Mouse (Mus musculus) midbrain, embryonic 16.5 days (tissue): Measurements from ENCODE around the gene Erf. TPM values are rescaled to one million over a fixed set of nuclear protein-coding genes. Genes with fewer than 3 reads are reported as not detected.

Source experiments
- ATAC-seq: fragments of 200-750 bp; cut with Nextera tagmentation; 2 replicates; pipeline ENCODE4 v1.8.0; 2017; ENCODE audit warnings: moderate TSS enrichment
- H3K27ac ChIP-seq: fragments of 300-500 bp; sonication (generic); 2 replicates; pipeline ENCODE4 v1.5.1; 2014; ENCODE audit warnings: mild to moderate bottlenecking, low read length, mixed read lengths
- H3K27me3 ChIP-seq: fragments of 300-500 bp; sonication (generic); 2 replicates; pipeline ENCODE4 v1.6.1; 2014; ENCODE audit warnings: low read depth, low read length, mixed read lengths; ENCODE audit not compliant: control insufficient read depth, insufficient read depth
- H3K36me3 ChIP-seq: fragments of 300-500 bp; sonication (generic); 2 replicates; pipeline ENCODE4 v1.6.1; 2014; ENCODE audit warnings: mild to moderate bottlenecking, low read length, moderate library complexity, mixed read lengths; ENCODE audit not compliant: control insufficient read depth, insufficient read depth
- H3K4me1 ChIP-seq: fragments of 300-500 bp; sonication (generic); 2 replicates; pipeline ENCODE4 v1.6.1; 2014; ENCODE audit warnings: mild to moderate bottlenecking, low read length, mixed read lengths; ENCODE audit not compliant: control insufficient read depth, insufficient read depth
- H3K4me2 ChIP-seq: fragments of 300-500 bp; sonication (generic); 2 replicates; pipeline ENCODE4 v1.6.1; 2014; ENCODE audit warnings: mild to moderate bottlenecking, low read length, mixed read lengths
- H3K4me3 ChIP-seq: fragments of 300-500 bp; sonication (generic); 2 replicates; pipeline ENCODE4 v1.5.1; 2014; ENCODE audit warnings: low read depth, mild to moderate bottlenecking, low read length, moderate library complexity, mixed read lengths
- H3K9ac ChIP-seq: fragments of 300-500 bp; sonication (generic); 2 replicates; pipeline ENCODE4 v1.6.1; 2014; ENCODE audit warnings: low read depth, low read length, mixed read lengths
- H3K9me3 ChIP-seq: fragments of 300-500 bp; sonication (generic); replicated peaks from 2 replicates; pipeline ENCODE4 v1.6.1; 2014; ENCODE audit warnings: mild to moderate bottlenecking, low read length, mixed read lengths; ENCODE audit not compliant: control insufficient read depth, poor library complexity, severe bottlenecking
- WGBS: fragments of 180-500 bp; shearing (Covaris S2); extraction: QIAGEN DNeasy Blood & Tissue Kit; methylation state at CpG from one replicate; pipeline ENCODE4 v1.1.7; 2014; 5-methylcytosine and 5-hydroxymethylcytosine counted together
- polyA plus RNA-seq: library from polyadenylated mRNA; unstranded; fragments of >200 nt; fragmentation: Nextera tagmentation; extraction: Ambion mirVana; gene quantifications from 2 replicates; pipeline ENCODE4 v1.2.1, GENCODE M21; 2015

The Erf gene
- polyA plus RNA-seq, 1 experiment from 2014 or later = 2.8 TPM

DNA sequence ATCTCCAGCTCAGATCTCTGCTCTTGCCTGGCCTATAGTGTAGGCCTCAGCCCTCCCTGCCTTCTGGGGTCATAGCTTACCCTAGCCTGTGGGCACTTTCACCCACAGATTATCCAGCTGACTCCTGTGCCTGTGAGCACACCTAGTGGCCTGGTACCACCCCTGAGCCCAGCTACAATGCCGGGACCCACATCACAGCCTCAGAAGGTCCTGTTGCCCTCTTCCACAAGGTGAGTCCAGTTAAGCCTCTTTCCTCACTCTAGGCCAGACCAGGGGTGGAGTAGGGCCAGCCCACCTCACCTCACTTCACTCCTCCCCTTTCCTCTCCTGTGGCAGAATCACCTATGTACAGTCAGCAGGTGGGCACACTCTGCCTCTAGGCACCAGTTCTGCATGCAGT lies 39.9 kb upstream of the Erf start:
- Histone ChIP-seq H3K9me3 (no peaks in the 10 kb centered on the region), H3K9ac (no peak overlapping the region), H3K27ac (no peak overlapping the region), H3K36me3 (peaks cover 74% of the 10 kb centered on the region), H3K4me2 (no peak overlapping the region), H3K4me3 (no peak overlapping the region), H3K4me1 (peaks cover 4% of the 10 kb centered on the region), H3K27me3 (no peaks in the 10 kb centered on the region)
- ATAC-seq = no peak
- 100% methylated on average over 1 of the region's 1 CpGs for WGBS

DNA sequence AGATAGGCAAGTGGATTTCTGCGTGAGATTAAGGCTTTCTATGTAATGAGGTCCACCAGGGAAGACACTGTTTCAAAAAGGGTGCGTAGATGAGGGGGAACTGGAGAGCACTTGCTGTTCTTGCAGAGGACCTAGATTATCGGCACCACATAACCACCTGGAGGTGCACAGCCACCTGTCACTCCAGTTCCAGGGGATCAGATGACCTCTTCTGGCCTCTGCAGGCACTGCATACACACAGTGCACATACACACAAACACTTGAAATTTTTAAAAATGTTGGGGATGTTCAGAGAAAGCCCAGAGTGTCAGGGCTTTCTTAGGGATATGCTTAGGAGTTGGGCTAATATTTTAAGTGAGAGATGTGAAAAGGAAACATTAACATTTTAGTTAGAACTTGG lies 39.4 kb upstream of the Erf start:
- no peaks in the 10 kb centered on the region for H3K9me3 ChIP-seq
- H3K27me3 ChIP-seq = no peaks in the 10 kb centered on the region
- H3K4me2 ChIP-seq = no peak overlapping the region
- WGBS = 92% methylated on average over 3 of the region's 3 CpGs
- H3K9ac ChIP-seq = no peak overlapping the region
- no peak for ATAC-seq
- peaks cover 2% of the 10 kb centered on the region for H3K4me1 ChIP-seq
- H3K36me3 ChIP-seq = peaks cover 78% of the 10 kb centered on the region
- no peak overlapping the region for H3K4me3 ChIP-seq
- no peak overlapping the region for H3K27ac ChIP-seq

DNA sequence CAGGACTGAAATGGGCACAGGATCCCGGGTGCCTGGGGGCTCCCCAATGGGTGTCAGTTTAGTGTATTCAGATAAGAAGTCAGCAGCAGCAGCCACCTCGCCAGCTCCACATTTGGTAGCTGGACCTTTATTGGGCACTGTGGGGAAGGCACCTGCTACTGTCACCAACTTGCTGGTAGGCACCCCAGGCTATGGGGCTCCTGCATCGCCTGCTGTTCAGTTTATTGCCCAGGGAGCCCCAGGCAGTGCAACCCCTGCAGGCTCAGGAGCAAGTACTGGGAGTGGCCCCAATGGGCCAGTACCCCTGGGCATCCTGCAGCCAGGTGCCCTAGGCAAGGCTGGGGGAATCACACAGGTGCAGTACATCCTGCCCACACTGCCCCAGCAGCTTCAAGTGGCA lies 38.2 kb upstream of the Erf start:
- Histone ChIP-seq H3K27me3 (no peaks in the 10 kb centered on the region), H3K9ac (no peak overlapping the region), H3K4me2 (no peak overlapping the region), H3K36me3 (peaks cover 72% of the 10 kb centered on the region), H3K4me1 (peaks cover 14% of the 10 kb centered on the region), H3K4me3 (no peak overlapping the region), H3K9me3 (no peaks in the 10 kb centered on the region), H3K27ac (no peak overlapping the region)
- ATAC-seq = no peak
- WGBS = 95% methylated on average over 3 of the region's 3 CpGs

DNA sequence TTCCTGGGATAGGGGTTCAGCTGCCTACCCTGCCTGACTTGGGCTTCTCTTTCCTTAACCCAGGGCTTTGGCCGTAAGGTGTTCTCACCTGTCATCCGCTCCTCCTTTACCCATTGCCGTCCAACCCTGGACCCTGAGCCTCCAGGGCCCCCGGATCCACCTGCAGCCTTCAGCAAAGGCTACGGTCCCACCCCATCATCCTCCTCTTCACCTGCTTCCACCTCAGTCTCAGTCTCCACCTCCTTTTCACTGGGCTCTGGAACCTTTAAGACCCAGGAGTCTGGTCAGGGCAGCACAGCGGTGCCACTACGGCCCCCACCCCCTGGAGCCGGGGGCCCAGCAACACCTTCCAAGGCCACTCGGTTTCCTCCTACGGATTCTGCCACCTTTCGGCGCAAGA lies 37.5 kb upstream of the Erf start:
- H3K4me3 ChIP-seq = no peak overlapping the region
- 92% methylated on average over 12 of the region's 12 CpGs for WGBS
- H3K27me3 ChIP-seq = no peaks in the 10 kb centered on the region
- H3K4me1 ChIP-seq = peaks cover 21% of the 10 kb centered on the region
- no peak for ATAC-seq
- H3K27ac ChIP-seq = no peak overlapping the region
- H3K36me3 ChIP-seq = peaks cover 67% of the 10 kb centered on the region
- H3K9ac ChIP-seq = no peak overlapping the region
- no peak overlapping the region for H3K4me2 ChIP-seq
- H3K9me3 ChIP-seq = no peaks in the 10 kb centered on the region

DNA sequence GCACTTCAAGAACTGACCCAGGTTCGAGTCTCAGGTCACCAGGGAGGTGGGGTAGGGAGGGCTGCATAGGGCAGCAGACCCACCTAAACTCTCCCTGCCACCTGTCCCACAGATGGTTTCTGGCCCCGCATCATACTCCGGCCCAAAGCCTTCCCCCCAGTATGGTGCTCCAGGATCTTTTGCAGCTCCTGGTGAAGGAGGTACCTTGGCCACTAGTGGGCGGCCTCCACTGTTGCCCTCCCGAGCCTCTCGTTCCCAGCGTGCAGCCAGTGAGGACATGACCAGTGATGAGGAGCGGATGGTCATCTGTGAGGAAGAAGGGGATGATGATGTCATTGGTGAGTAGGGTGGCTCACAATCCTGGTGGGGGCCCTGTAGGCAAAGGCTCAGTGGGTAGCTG lies 36.4 kb upstream of the Erf start:
- Histone ChIP-seq H3K27me3 (no peaks in the 10 kb centered on the region), H3K9me3 (no peaks in the 10 kb centered on the region), H3K27ac (no peak overlapping the region), H3K4me1 (peaks cover 21% of the 10 kb centered on the region), H3K4me3 (no peak overlapping the region), H3K9ac (no peak overlapping the region), H3K4me2 (no peak overlapping the region), H3K36me3 (peaks cover 63% of the 10 kb centered on the region)
- ATAC-seq = no peak
- 88% methylated on average over 8 of the region's 8 CpGs for WGBS

DNA sequence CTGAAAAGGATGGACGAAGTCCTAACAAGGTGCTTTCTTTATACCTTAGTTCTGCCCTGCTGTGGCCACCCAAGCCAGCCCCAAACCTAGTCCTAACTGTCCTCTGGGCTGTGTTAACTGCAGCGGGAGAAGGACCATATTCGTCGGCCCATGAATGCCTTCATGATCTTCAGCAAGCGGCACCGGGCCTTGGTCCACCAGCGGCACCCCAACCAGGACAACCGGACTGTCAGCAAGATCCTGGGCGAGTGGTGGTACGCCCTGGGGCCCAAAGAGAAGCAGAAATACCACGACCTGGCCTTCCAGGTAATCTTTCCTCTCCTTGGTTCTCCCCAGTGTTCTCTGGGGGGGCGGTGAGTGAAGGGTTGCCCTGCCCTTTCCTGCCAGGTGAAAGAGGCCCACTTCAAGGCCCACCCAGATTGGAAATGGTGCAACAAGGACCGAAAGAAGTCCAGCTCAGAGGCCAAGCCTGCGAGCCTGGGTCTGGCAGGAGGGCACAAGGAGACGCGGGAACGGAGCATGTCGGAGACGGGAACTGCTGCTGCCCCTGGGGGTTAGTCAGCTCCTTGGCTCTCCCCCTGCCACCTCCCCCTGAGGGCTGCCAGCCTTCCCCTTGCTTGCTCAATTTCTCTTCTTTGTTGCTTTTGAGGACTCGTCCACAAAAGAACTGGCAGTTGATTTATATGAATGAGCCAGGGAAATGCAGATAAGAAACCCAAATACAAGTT lies 35.1 kb upstream of the Erf start:
- ATAC-seq = no peak
- no peak overlapping the region for H3K9ac ChIP-seq
- H3K9me3 ChIP-seq = no peaks in the 10 kb centered on the region
- 90% methylated on average over 20 of the region's 20 CpGs for WGBS
- no peak overlapping the region for H3K4me3 ChIP-seq
- peaks cover 30% of the 10 kb centered on the region for H3K4me1 ChIP-seq
- no peaks in the 10 kb centered on the region for H3K27me3 ChIP-seq
- no peak overlapping the region for H3K4me2 ChIP-seq
- peaks cover 54% of the 10 kb centered on the region for H3K36me3 ChIP-seq
- no peak overlapping the region for H3K27ac ChIP-seq

DNA sequence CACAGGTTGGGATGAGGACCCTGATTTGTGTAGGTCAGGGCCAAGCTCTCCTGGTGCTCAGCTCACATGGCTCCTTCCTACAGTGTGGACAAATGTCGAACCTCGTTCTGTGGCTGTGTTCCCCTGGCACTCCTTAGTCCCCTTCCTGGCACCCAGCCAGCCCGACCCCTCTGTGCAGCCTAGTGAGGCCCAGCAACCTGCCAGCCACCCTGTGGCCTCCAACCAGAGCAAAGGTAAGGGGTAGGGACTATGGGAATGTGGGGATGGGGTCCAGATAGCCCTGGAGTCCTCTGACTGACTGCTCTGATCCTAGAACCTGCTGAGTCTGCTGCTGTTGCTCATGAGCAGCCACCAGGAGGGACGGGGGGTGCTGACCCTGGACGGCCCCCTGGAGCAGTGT lies 34.2 kb upstream of the Erf start:
- Histone ChIP-seq H3K4me3 (no peak overlapping the region), H3K4me2 (peak overlapping the region; percentile 81; the same call in 1 of the 2 replicates), H3K27ac (peak overlapping the region; percentile 35; the same call in 1 of the 2 replicates), H3K36me3 (peaks cover 46% of the 10 kb centered on the region), H3K4me1 (peaks cover 39% of the 10 kb centered on the region), H3K9ac (no peak overlapping the region; the same call in 1 of the 2 replicates), H3K9me3 (no peaks in the 10 kb centered on the region), H3K27me3 (no peaks in the 10 kb centered on the region)
- WGBS = 65% methylated on average over 5 of the region's 5 CpGs
- ATAC-seq = no peak

DNA sequence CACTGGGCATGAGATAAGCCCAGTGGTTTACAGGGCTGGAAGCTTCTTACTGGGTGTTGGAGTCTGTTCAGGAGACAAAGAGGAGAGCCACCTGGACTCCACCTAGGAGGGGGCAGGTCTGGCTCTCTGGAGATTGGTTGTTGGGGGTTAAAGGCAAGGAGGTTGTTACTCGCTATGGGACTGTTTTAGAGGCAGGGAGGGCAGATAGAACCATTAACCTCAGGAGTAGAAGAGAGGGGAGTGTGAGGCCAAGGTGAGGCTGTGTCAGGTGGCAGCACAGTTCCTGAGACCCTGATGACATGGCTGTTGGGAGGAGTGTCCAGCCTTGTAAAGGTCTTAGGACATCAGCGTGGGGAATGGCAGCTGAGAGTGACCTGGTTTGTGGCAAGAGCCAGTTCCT lies 33.6 kb upstream of the Erf start:
- Histone ChIP-seq H3K9me3 (no peaks in the 10 kb centered on the region), H3K9ac (peak overlapping the region; percentile 84), H3K27ac (peak overlapping the region; percentile 100), H3K4me1 (peaks cover 43% of the 10 kb centered on the region), H3K36me3 (peaks cover 40% of the 10 kb centered on the region), H3K4me2 (peak overlapping the region; percentile 81), H3K4me3 (peak overlapping the region; percentile 75), H3K27me3 (no peaks in the 10 kb centered on the region)
- WGBS = 64% methylated on average over 2 of the region's 2 CpGs
- ATAC-seq = no peak

DNA sequence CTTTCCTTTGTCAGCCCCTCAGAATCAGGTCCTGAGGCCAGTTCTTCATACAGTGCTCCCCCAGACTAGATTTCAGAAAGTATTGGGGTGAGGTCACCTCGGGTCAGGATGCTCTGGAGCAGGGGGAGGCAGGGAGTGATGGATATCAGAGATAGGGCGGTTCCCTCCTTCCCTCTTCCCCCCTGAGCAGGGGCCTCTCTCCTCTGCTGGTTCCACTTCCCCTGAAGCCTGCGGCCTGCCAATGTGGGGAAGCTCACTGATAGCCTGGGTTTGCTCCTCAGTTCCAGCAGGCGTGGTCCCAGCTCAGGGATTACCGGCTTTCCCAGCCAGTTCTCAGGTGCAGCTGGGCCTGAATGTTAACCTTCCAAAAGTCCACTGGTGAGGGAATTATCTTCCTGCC lies 33.1 kb upstream of the Erf start:
- 9% methylated on average over 5 of the region's 5 CpGs for WGBS
- peak overlapping the region; percentile 100 for H3K27ac ChIP-seq
- ATAC-seq = no peak
- H3K9ac ChIP-seq = peak overlapping the region; percentile 84
- H3K36me3 ChIP-seq = peaks cover 34% of the 10 kb centered on the region
- H3K27me3 ChIP-seq = no peaks in the 10 kb centered on the region
- no peaks in the 10 kb centered on the region for H3K9me3 ChIP-seq
- peak overlapping the region; percentile 75 for H3K4me3 ChIP-seq
- H3K4me1 ChIP-seq = peaks cover 43% of the 10 kb centered on the region
- H3K4me2 ChIP-seq = peak overlapping the region; percentile 81
